Mouse (Mus musculus): ENCODE data around the gene Tamm41. TPM values are rescaled to one million over a fixed set of nuclear protein-coding genes. Genes with fewer than 3 reads are reported as not detected.

Tamm41 gene
- polyA plus RNA-seq, 1 experiment from 2014 or later = 34.9 TPM

DNA sequence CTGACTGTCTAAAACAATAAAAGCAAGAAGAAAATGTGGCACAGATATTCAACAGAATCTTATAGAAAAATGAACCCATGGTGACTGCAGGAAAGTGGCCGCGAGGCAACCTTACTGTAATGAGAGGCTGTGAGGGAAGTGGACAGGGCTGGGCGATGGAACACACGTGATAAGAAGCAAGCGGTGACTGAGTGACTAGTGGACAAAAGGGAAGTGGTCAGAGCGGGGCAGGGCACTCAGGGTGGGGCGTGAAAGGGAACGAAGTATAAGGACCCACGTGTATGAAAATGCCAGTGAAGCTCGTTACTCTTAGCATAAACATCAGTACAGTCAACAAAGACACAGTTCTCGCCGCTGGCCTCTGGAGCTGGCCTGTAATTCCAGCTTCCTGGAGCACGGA is 22.2 kb downstream of the Tamm41 start:
- Histone ChIP-seq H3K4me3 (ENCODE audit: control insufficient read depth in 1 of 2, insufficient read depth in 1 of 2, low read depth in 1 of 2, low read length in 2 of 2) (no peak overlapping the region), H3K27ac (replicated peaks in 1 of 2; ENCODE audit: control insufficient read depth in 1 of 2, insufficient read depth in 1 of 2, low read depth in 2 of 2, low read length in 2 of 2) (no peak overlapping the region), H3K27me3 (ENCODE audit: control insufficient read depth, insufficient read depth, low read length) (no peaks in the 10 kb centered on the region), H3K4me2 (ENCODE audit: low read length) (no peak overlapping the region), H3K4me1 (ENCODE audit: control insufficient read depth in 2 of 2, insufficient read depth in 2 of 2, low read length in 2 of 2) (no peaks in the 10 kb centered on the region), H3K9ac (ENCODE audit: low read length) (no peak overlapping the region), H3K9me3 (ENCODE audit: control insufficient read depth, low read length) (no peaks in the 10 kb centered on the region), H3K36me3 (ENCODE audit: control insufficient read depth, insufficient read depth, low read length) (peaks cover 50% of the 10 kb centered on the region)
- 87% methylated on average over 13 of the region's 13 CpGs for WGBS
- no peak for ATAC-seq (ENCODE audit: insufficient number of reproducible peaks, insufficient read depth, low FRiP score, low read depth)

DNA sequence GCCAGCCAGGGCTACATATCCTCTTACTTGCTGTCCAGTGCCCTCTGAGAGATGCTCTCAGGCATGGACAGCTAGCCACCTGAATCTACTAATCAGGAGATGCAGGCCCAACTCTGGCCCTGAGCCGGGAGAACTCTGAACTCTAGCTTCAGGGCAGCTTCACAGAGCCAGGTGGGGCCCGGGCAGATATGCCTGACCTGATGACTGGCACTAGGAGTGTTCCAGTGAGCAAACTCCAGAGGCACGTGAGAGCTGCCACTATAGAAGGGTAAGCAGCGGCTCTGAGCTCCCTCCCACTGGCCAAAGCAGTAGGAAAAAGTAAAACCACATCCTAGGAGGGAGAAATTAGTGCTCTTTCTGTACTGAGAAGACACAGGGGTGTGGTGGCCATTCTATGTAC is 24.1 kb downstream of the Tamm41 start:
- H3K36me3 ChIP-seq (ENCODE audit: control insufficient read depth, insufficient read depth, low read length) = peaks cover 47% of the 10 kb centered on the region
- no peak overlapping the region for H3K4me2 ChIP-seq (ENCODE audit: low read length)
- no peak overlapping the region for H3K4me3 ChIP-seq (ENCODE audit: control insufficient read depth in 1 of 2, insufficient read depth in 1 of 2, low read depth in 1 of 2, low read length in 2 of 2)

DNA sequence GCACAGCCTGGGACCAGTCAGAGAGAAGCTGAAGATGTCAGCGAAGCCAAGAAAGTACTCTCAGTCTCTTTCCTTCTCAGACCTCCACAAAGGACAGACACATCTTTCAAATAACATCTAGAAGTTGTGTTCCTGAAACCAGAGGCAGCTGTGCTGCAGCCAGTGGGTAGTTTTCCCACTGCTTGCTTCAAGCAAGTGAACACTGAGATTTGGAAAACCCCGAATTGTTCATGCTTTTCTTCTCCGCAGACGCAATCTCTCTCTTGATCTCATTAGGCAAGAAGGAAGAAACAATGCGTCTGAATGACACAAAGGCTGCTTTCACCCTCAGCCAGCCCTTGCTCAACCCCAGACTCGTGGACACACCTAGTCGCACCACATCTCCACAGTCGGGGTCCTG is 25.9 kb downstream of the Tamm41 start:
- Histone ChIP-seq H3K27me3 (ENCODE audit: control insufficient read depth, insufficient read depth, low read length) (no peaks in the 10 kb centered on the region), H3K27ac (replicated peaks in 1 of 2; ENCODE audit: control insufficient read depth in 1 of 2, insufficient read depth in 1 of 2, low read depth in 2 of 2, low read length in 2 of 2) (no peak overlapping the region), H3K9me3 (ENCODE audit: control insufficient read depth, low read length) (no peaks in the 10 kb centered on the region), H3K9ac (ENCODE audit: low read length) (no peak overlapping the region), H3K4me3 (ENCODE audit: control insufficient read depth in 1 of 2, insufficient read depth in 1 of 2, low read depth in 1 of 2, low read length in 2 of 2) (no peak overlapping the region), H3K36me3 (ENCODE audit: control insufficient read depth, insufficient read depth, low read length) (peaks cover 47% of the 10 kb centered on the region), H3K4me1 (ENCODE audit: control insufficient read depth in 2 of 2, insufficient read depth in 2 of 2, low read length in 2 of 2) (peaks cover 9 to 10% of the 10 kb centered on the region in 2 experiments; a peak in 3 of 4 replicates), H3K4me2 (ENCODE audit: low read length) (no peak overlapping the region)
- no peak for ATAC-seq (ENCODE audit: insufficient number of reproducible peaks, insufficient read depth, low FRiP score, low read depth)
- WGBS = 83% methylated on average over 8 of the region's 8 CpGs

More for the DNA sequence above, 24.1 kb downstream of the Tamm41 start:
- no peak overlapping the region for H3K9ac ChIP-seq (ENCODE audit: low read length)
- no peaks in the 10 kb centered on the region for H3K27me3 ChIP-seq (ENCODE audit: control insufficient read depth, insufficient read depth, low read length)
- H3K9me3 ChIP-seq (ENCODE audit: control insufficient read depth, low read length) = no peaks in the 10 kb centered on the region
- no peak overlapping the region for H3K27ac ChIP-seq (replicated peaks in 1 of 2; ENCODE audit: control insufficient read depth in 1 of 2, insufficient read depth in 1 of 2, low read depth in 2 of 2, low read length in 2 of 2)
- no peak for ATAC-seq (ENCODE audit: insufficient number of reproducible peaks, insufficient read depth, low FRiP score, low read depth)
- WGBS = 85% methylated on average over 4 of the region's 4 CpGs
- no peaks in the 10 kb centered on the region for H3K4me1 ChIP-seq (ENCODE audit: control insufficient read depth in 2 of 2, insufficient read depth in 2 of 2, low read length in 2 of 2)

DNA sequence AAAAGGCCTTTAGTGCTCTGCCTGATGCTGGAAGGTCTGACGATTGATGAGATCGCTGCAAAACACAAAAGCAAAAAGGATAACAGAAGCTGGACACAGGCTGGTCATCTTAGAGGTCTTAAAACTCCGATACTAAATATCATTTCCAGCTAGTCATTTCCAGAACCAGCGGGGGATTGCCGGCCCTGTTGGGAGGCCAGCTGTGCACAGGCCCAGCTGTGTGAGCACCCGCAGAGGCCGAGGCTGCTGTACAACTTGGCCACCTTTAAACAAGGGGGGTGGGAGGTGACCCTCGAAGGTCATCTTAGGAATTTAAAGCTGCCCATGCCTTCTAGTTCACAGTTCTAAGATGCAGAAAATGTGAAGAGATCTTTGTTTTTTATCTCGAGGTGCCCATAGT is 26.9 kb downstream of the Tamm41 start:
- WGBS = 82% methylated on average over 9 of the region's 9 CpGs
- peaks cover 40% of the 10 kb centered on the region for H3K36me3 ChIP-seq (ENCODE audit: control insufficient read depth, insufficient read depth, low read length)
- no peak overlapping the region for H3K9ac ChIP-seq (ENCODE audit: low read length)
- ATAC-seq (ENCODE audit: insufficient number of reproducible peaks, insufficient read depth, low FRiP score, low read depth) = no peak
- no peak overlapping the region for H3K4me2 ChIP-seq (ENCODE audit: low read length)
- no peak overlapping the region for H3K27ac ChIP-seq (replicated peaks in 1 of 2; ENCODE audit: control insufficient read depth in 1 of 2, insufficient read depth in 1 of 2, low read depth in 2 of 2, low read length in 2 of 2)
- H3K9me3 ChIP-seq (ENCODE audit: control insufficient read depth, low read length) = no peaks in the 10 kb centered on the region
- peaks cover 10 to 11% of the 10 kb centered on the region in 2 experiments; a peak in 3 of 4 replicates for H3K4me1 ChIP-seq (ENCODE audit: control insufficient read depth in 2 of 2, insufficient read depth in 2 of 2, low read length in 2 of 2)
- H3K4me3 ChIP-seq (ENCODE audit: control insufficient read depth in 1 of 2, insufficient read depth in 1 of 2, low read depth in 1 of 2, low read length in 2 of 2) = no peak overlapping the region
- no peaks in the 10 kb centered on the region for H3K27me3 ChIP-seq (ENCODE audit: control insufficient read depth, insufficient read depth, low read length)

DNA sequence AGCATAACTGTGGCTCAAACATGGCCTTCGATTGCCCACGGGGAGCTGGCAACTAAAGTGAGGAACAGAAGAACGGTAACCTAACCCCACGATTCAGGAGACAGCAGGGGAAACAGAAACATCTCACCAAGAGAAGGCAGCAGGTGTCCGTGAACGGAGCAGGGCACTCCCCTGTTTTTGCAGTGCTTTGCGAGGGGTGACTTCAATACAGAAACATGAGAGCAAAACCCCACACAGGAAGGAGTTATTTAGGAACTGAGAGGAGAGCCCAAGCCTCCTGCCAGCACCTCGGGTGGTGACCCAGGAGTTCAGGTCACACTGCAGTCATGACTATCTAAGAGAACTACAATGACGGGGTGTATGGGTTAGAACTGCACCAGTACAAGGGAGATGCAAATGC is 27.4 kb downstream of the Tamm41 start:
- no peak overlapping the region for H3K27ac ChIP-seq (replicated peaks in 1 of 2; ENCODE audit: control insufficient read depth in 1 of 2, insufficient read depth in 1 of 2, low read depth in 2 of 2, low read length in 2 of 2)
- H3K27me3 ChIP-seq (ENCODE audit: control insufficient read depth, insufficient read depth, low read length) = no peaks in the 10 kb centered on the region
- peaks cover 35% of the 10 kb centered on the region for H3K36me3 ChIP-seq (ENCODE audit: control insufficient read depth, insufficient read depth, low read length)
- peaks cover 10 to 11% of the 10 kb centered on the region in 2 experiments; a peak in 3 of 4 replicates for H3K4me1 ChIP-seq (ENCODE audit: control insufficient read depth in 2 of 2, insufficient read depth in 2 of 2, low read length in 2 of 2)
- H3K4me3 ChIP-seq (ENCODE audit: control insufficient read depth in 1 of 2, insufficient read depth in 1 of 2, low read depth in 1 of 2, low read length in 2 of 2) = no peak overlapping the region
- 81% methylated on average over 9 of the region's 9 CpGs for WGBS
- no peak overlapping the region for H3K4me2 ChIP-seq (ENCODE audit: low read length)
- ATAC-seq (ENCODE audit: insufficient number of reproducible peaks, insufficient read depth, low FRiP score, low read depth) = no peak
- no peaks in the 10 kb centered on the region for H3K9me3 ChIP-seq (ENCODE audit: control insufficient read depth, low read length)
- H3K9ac ChIP-seq (ENCODE audit: low read length) = no peak overlapping the region

DNA sequence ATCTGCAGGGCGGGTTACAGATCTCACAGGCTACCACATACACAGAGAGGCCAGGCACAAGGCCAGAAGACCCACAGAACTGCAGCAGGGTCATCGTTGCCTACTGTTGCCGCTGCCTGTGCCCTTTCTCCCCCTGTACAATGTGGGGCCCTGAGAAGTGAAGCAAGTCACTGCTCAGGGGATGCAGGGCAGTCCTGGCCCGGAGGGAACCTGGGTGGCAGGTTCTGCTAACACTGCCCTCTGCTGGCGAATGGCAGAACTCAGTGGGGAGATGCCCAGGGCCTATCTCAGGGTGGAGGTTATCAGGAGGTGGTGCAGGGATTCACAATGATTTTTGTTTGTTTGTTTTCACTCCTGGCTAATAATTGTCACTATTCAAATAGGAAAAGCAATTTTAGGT is 29.9 kb downstream of the Tamm41 start:
- no peak overlapping the region for H3K4me3 ChIP-seq (ENCODE audit: control insufficient read depth in 1 of 2, insufficient read depth in 1 of 2, low read depth in 1 of 2, low read length in 2 of 2)
- H3K9ac ChIP-seq (ENCODE audit: low read length) = no peak overlapping the region
- H3K27ac ChIP-seq (replicated peaks in 1 of 2; ENCODE audit: control insufficient read depth in 1 of 2, insufficient read depth in 1 of 2, low read depth in 2 of 2, low read length in 2 of 2) = no peak overlapping the region
- WGBS = 31% methylated on average over 5 of the region's 5 CpGs
- no peak for ATAC-seq (ENCODE audit: insufficient number of reproducible peaks, insufficient read depth, low FRiP score, low read depth)
- peaks cover 39% of the 10 kb centered on the region for H3K36me3 ChIP-seq (ENCODE audit: control insufficient read depth, insufficient read depth, low read length)
- peaks cover 10 to 11% of the 10 kb centered on the region in 2 experiments; a peak in 3 of 4 replicates for H3K4me1 ChIP-seq (ENCODE audit: control insufficient read depth in 2 of 2, insufficient read depth in 2 of 2, low read length in 2 of 2)
- H3K9me3 ChIP-seq (ENCODE audit: control insufficient read depth, low read length) = no peaks in the 10 kb centered on the region
- H3K27me3 ChIP-seq (ENCODE audit: control insufficient read depth, insufficient read depth, low read length) = no peaks in the 10 kb centered on the region
- no peak overlapping the region for H3K4me2 ChIP-seq (ENCODE audit: low read length)

DNA sequence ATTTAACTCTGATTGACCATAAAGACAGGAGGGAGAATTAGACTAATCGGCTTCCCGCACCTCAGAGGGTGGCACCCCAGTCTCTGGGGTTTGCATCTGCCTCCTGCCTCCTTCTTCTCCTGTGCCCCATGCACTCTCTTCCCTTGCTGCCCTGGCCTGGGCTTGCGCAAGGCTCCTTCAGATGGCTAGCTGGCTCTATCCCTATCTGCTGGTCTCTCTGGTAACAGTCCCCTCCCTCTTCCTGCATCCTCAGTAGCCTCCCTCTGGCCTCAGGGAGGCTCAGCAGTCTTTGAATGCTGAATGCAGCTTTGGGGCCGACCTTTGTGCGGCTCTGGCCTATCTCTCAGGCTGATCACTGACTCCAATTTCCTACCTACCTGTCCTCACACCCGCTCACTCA is 30.7 kb downstream of the Tamm41 start:
- H3K4me1 ChIP-seq (ENCODE audit: control insufficient read depth in 2 of 2, insufficient read depth in 2 of 2, low read length in 2 of 2) = peaks cover 10 to 11% of the 10 kb centered on the region in 2 experiments; a peak in 3 of 4 replicates

DNA sequence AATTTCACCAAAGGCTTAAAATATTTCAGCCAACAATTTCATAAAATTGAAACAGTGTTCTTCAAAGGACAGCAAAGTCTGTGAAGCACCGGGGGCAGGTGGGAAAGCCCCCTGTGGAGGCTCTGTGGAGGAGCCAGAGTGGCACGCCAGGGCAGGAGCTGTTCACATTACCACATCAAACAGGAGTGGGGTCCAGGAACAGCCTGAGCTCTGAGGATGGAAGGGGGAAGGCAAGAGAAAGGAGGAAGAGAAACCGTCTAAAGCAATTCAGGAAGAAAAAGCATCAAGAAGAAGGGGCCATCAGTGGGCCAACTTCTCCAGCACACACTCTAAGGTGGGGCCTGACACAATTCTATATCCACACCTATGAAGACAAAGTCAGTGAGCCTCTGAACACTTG is 31.6 kb downstream of the Tamm41 start:
- Histone ChIP-seq H3K36me3 (ENCODE audit: control insufficient read depth, insufficient read depth, low read length) (peaks cover 26% of the 10 kb centered on the region), H3K9me3 (ENCODE audit: control insufficient read depth, low read length) (no peaks in the 10 kb centered on the region), H3K4me3 (ENCODE audit: control insufficient read depth in 1 of 2, insufficient read depth in 1 of 2, low read depth in 1 of 2, low read length in 2 of 2) (no peak overlapping the region), H3K4me2 (ENCODE audit: low read length) (no peak overlapping the region), H3K9ac (ENCODE audit: low read length) (no peak overlapping the region), H3K27me3 (ENCODE audit: control insufficient read depth, insufficient read depth, low read length) (no peaks in the 10 kb centered on the region), H3K4me1 (ENCODE audit: control insufficient read depth in 2 of 2, insufficient read depth in 2 of 2, low read length in 2 of 2) (peaks cover 10 to 11% of the 10 kb centered on the region in 2 experiments; a peak in 3 of 4 replicates), H3K27ac (replicated peaks in 1 of 2; ENCODE audit: control insufficient read depth in 1 of 2, insufficient read depth in 1 of 2, low read depth in 2 of 2, low read length in 2 of 2) (no peak overlapping the region)
- WGBS = 78% methylated on average over 3 of the region's 3 CpGs
- ATAC-seq (ENCODE audit: insufficient number of reproducible peaks, insufficient read depth, low FRiP score, low read depth) = no peak

More for the DNA sequence above, 30.7 kb downstream of the Tamm41 start:
- Histone ChIP-seq H3K36me3 (ENCODE audit: control insufficient read depth, insufficient read depth, low read length) (peaks cover 34% of the 10 kb centered on the region), H3K4me2 (ENCODE audit: low read length) (peak overlapping the region; percentile 11; the same call in 1 of the 2 replicates), H3K9ac (ENCODE audit: low read length) (no peak overlapping the region), H3K4me3 (ENCODE audit: control insufficient read depth in 1 of 2, insufficient read depth in 1 of 2, low read depth in 1 of 2, low read length in 2 of 2) (no peak overlapping the region), H3K27me3 (ENCODE audit: control insufficient read depth, insufficient read depth, low read length) (no peaks in the 10 kb centered on the region), H3K9me3 (ENCODE audit: control insufficient read depth, low read length) (no peaks in the 10 kb centered on the region), H3K27ac (replicated peaks in 1 of 2; ENCODE audit: control insufficient read depth in 1 of 2, insufficient read depth in 1 of 2, low read depth in 2 of 2, low read length in 2 of 2) (no peak overlapping the region)
- ATAC-seq (ENCODE audit: insufficient number of reproducible peaks, insufficient read depth, low FRiP score, low read depth) = no peak
- WGBS = 50% methylated on average over 6 of the region's 6 CpGs

Data from heart, embryonic 14.5 days (tissue).